Mouse (Mus musculus) heart, postnatal 0 days (tissue): ENCODE measurements at regions not wholly inside any gene's neighbourhood (a gene's known extent, or its start where the extent isn't known, plus 50 kb on each side); places are given as distances from the start of the nearest gene placed in this dataset.
A peak's percentile ranks its signal among the peaks of the same experiment; 100 is the strongest.

Source experiments
- ATAC-seq: fragments of 200-750 bp; cut with Nextera tagmentation; 2 replicates; pipeline ENCODE4 v1.8.0; 2017; ENCODE audit warnings: low read depth, moderate number of reproducible peaks, moderate library complexity; ENCODE audit not compliant: insufficient read depth
- DNase-seq: peaks from one replicate; pipeline ENCODE4 v3.0.0-alpha.2; 2016; ENCODE audit warnings: low spot score
- H3K27ac ChIP-seq: fragments of 300-500 bp; sonication (generic); 2 replicates; pipeline ENCODE4 v1.5.1; 2014; ENCODE audit warnings: low read depth, mild to moderate bottlenecking
- H3K27me3 ChIP-seq: fragments of 300-500 bp; sonication (generic); 2 replicates; pipeline ENCODE4 v1.6.1; 2014; ENCODE audit warnings: low read length, mixed read lengths; ENCODE audit not compliant: control insufficient read depth, insufficient read depth
- H3K36me3 ChIP-seq: fragments of 300-500 bp; sonication (generic); replicated peaks from 2 replicates; pipeline ENCODE4 v1.6.1; 2014; ENCODE audit warnings: low read length, mixed read lengths; ENCODE audit not compliant: control insufficient read depth, insufficient read depth
- H3K4me1 ChIP-seq: fragments of 300-500 bp; sonication (generic); 2 replicates; pipeline ENCODE4 v1.6.1; 2014; ENCODE audit warnings: antibody characterized with exemption; ENCODE audit not compliant: control insufficient read depth, insufficient read depth
- H3K4me2 ChIP-seq: fragments of 300-500 bp; sonication (generic); 2 replicates; pipeline ENCODE4 v1.6.1; 2014; ENCODE audit warnings: low read depth, mild to moderate bottlenecking, low read length, moderate library complexity
- H3K4me3 ChIP-seq: fragments of 300-500 bp; sonication (generic); 2 replicates; pipeline ENCODE4 v1.5.1; 2014; ENCODE audit warnings: low read depth, low read length
- H3K9ac ChIP-seq: fragments of 300-500 bp; sonication (generic); replicated peaks from 2 replicates; pipeline ENCODE4 v1.6.1; 2014; ENCODE audit warnings: low read depth, low read length, mixed read lengths
- H3K9me3 ChIP-seq: fragments of 300-500 bp; sonication (generic); replicated peaks from 2 replicates; pipeline ENCODE4 v1.6.1; 2016; ENCODE audit warnings: low read length; ENCODE audit not compliant: control insufficient read depth
- CTCF ChIP-seq: IDR thresholded peaks from 2 replicates; pipeline ENCODE4 v1.5.1; 2016; ENCODE audit warnings: antibody characterized with exemption, control low read depth, low read depth
- EP300 ChIP-seq: IDR thresholded peaks from 2 replicates; pipeline ENCODE4 v1.6.1; 2016; ENCODE audit warnings: antibody characterized with exemption, low read depth
- WGBS: fragments of 180-500 bp; shearing (Covaris S2); extraction: QIAGEN DNeasy Blood & Tissue Kit; methylation state at CpG from one replicate; pipeline ENCODE4 v1.1.7; 2014; 5-methylcytosine and 5-hydroxymethylcytosine counted together

DNA sequence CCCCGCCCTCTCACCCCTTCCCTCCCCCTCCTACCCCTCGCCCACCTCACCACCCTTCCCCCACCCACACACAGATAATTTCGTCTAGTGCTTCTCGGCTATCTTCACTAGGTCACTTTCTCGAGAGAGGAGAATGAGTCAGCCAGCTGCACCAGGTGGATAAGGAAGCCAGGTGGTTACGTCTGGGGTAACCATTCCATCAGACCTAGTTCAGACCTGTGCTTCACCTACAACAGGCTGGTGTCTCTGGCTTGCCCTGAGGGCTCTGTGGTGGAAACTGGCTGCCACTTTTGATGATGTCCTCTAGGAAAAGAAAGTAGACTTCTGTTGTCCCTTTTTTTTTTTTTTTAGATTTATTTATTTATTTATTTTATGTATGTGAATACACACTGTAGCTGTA is 151.5 kb upstream of the Arid2 start:
- WGBS, result 19% methylated on average over 6 of the region's 6 CpGs
- H3K4me3 ChIP-seq, result no peak overlapping the region
- no peaks in the 10 kb centered on the region for H3K27me3 ChIP-seq
- no peaks in the 10 kb centered on the region for H3K9me3 ChIP-seq
- H3K4me2 ChIP-seq, result peak overlapping the region; percentile 25
- H3K4me1 ChIP-seq, result 0 out of 2 replicates have a peak, but pooled peaks cover 6% of the 10 kb centered on the region
- no peak for DNase-seq
- no peak overlapping the region for H3K27ac ChIP-seq
- ATAC-seq, result no peak
- no peaks in the 10 kb centered on the region for H3K36me3 ChIP-seq
- H3K9ac ChIP-seq, result no peak overlapping the region
- no peak for TF ChIP-seq EP300
- no peak for TF ChIP-seq CTCF

DNA sequence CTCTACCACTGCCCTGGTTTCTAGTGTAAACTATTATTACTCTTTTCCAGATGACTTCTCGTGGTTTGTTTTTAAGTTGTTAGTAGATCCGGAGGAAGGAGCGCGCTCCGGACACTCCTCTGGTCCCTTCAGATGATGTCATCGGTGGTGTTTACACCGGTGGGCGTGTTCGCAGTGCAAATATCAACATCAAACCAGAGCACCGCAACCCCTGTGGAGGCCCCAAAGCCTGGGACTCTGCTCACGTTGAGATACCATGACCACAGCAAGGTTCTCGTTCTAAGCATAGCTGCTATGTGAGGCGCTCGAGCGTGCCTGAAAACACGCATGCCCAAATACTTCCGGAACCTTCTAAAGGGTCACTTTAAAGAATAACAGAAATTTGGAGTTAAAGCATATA is 149.8 kb upstream of the Arid2 start:
- Histone ChIP-seq H3K27ac (no peak overlapping the region), H3K4me3 (no peak overlapping the region), H3K4me1 (no peaks in the 10 kb centered on the region), H3K4me2 (no peak overlapping the region), H3K36me3 (no peaks in the 10 kb centered on the region), H3K9me3 (no peaks in the 10 kb centered on the region), H3K9ac (no peak overlapping the region), H3K27me3 (no peaks in the 10 kb centered on the region)
- 95% methylated on average over 17 of the region's 17 CpGs for WGBS
- ATAC-seq, result no peak
- TF ChIP-seq EP300, result no peak
- TF ChIP-seq CTCF, result no peak
- DNase-seq, result no peak

DNA sequence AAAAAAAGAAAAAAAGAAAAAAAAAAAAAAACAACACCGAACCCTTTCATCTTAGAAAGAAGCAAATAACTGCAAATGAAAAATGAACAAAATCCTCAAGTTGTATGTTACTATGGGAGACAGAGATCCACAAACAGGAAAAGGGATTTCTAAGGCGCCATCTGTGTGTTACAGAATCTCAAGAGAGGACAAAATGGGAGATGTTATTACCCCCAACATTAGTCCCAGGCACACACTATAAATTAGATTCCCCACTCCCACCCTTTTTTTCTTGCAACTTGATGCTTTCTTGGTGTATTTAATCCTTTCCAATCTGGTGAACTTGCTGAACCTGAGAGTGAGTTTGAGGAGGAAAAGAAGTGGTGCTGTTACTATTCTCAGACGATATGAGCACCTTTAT is 149.4 kb upstream of the Arid2 start:
- 95% methylated on average over 3 of the region's 3 CpGs for WGBS
- TF ChIP-seq CTCF, result no peak
- no peak for TF ChIP-seq EP300
- Histone ChIP-seq H3K27ac (no peak overlapping the region), H3K27me3 (no peaks in the 10 kb centered on the region), H3K4me1 (no peaks in the 10 kb centered on the region), H3K9ac (no peak overlapping the region), H3K4me3 (no peak overlapping the region), H3K9me3 (no peaks in the 10 kb centered on the region), H3K36me3 (no peaks in the 10 kb centered on the region), H3K4me2 (no peak overlapping the region)
- ATAC-seq (no peak), DNase-seq (no peak)

DNA sequence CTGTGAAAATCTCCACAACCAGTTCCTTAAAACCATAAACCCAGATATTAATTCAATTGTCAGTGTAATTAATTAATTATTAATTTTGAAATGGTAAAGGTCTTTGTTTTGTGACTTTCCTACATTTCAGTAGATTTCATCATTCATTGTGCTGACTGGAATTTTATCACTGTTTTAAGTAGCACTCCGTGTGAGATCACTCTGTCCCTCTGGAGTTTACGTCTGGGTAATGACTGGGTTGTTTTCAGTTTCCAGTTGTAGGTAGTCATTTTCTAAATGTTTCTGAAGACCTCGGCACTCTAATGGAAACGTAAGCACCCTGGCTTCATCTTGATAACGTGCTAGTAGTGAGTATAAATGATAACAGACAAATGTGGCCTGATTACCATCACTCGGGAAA is 133.8 kb upstream of the Arid2 start:
- H3K36me3 ChIP-seq, result no peaks in the 10 kb centered on the region
- ATAC-seq, result no peak

DNA sequence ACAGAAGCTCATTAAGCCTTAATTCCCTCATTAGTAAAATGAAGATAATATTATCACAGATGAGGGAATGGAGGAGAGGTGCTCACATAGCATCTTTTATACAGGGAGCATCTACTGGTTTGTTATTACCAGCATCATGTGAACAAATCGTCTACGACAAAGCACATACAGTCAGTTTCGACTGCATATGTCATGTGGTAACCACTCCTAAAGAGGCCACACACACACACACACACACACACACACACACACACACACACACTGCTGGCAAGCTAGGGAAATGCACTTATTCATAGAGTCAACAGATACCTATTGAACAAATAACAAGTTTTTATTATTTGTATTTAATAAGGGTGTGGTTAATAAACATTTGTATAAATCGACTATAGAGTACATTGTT is 129.0 kb upstream of the Arid2 start:
- ATAC-seq (no peak), DNase-seq (no peak)
- H3K4me1 ChIP-seq, result no peaks in the 10 kb centered on the region
- WGBS, result 63% methylated on average over 4 of the region's 4 CpGs
- TF ChIP-seq CTCF, result no peak
- no peak for TF ChIP-seq EP300
- no peaks in the 10 kb centered on the region for H3K27me3 ChIP-seq
- no peaks in the 10 kb centered on the region for H3K36me3 ChIP-seq
- H3K4me3 ChIP-seq, result no peak overlapping the region
- no peaks in the 10 kb centered on the region for H3K9me3 ChIP-seq
- H3K9ac ChIP-seq, result no peak overlapping the region
- no peak overlapping the region for H3K4me2 ChIP-seq
- no peak overlapping the region for H3K27ac ChIP-seq

More for the DNA sequence above, 133.8 kb upstream of the Arid2 start:
- no peaks in the 10 kb centered on the region for H3K9me3 ChIP-seq
- no peak overlapping the region for H3K4me3 ChIP-seq
- no peaks in the 10 kb centered on the region for H3K4me1 ChIP-seq
- no peak overlapping the region for H3K4me2 ChIP-seq
- no peak overlapping the region for H3K27ac ChIP-seq
- WGBS, result 39% methylated on average over 6 of the region's 6 CpGs
- no peak for DNase-seq
- TF ChIP-seq CTCF (no peak), EP300 (no peak)
- H3K27me3 ChIP-seq, result no peaks in the 10 kb centered on the region
- no peak overlapping the region for H3K9ac ChIP-seq

DNA sequence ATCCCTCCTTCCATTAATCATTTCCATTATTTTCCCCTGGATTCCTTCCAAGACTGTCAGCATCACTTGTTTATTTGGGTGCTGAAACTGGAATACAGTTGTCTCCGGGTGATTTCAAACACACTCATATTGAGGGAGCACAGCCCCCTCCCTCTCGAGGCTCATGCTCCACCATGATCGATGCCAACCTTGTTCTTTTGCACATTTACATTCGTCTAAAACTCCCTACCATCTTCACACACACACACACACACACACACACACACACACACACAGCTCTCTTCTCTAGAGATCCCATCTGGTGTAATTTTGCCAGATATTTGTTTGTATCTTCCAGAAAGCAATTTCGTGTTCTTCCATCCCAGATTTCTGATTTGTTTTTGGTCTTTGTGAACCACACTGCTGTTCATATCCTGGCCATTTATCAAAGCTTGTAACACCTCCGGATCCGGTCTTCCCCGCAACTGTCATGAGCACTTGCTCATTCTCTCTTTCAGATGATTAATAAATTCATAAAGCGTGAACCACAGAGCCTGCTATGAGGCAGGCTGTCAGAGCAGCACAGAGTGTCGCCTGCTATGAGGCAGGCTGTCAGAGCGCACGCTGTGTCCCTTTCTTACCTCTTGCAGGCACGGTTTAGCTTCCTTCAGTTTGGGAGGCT is 122.4 kb upstream of the Arid2 start:
- Histone ChIP-seq H3K27me3 (no peaks in the 10 kb centered on the region), H3K9me3 (no peaks in the 10 kb centered on the region), H3K4me2 (no peak overlapping the region), H3K27ac (no peak overlapping the region), H3K4me3 (no peak overlapping the region), H3K4me1 (no peaks in the 10 kb centered on the region; the same call in 1 of the 2 replicates), H3K36me3 (no peaks in the 10 kb centered on the region), H3K9ac (no peak overlapping the region)
- DNase-seq (no peak), ATAC-seq (no peak)
- whole genome bisulfite sequencing, result 55% methylated on average over 13 of the region's 13 CpGs
- TF ChIP-seq EP300 (no peak), CTCF (no peak)
